Mouse (Mus musculus) ZHBTc4 (cell line): ENCODE measurements at regions not wholly inside any gene's neighbourhood (a gene's known extent, or its start where the extent isn't known, plus 50 kb on each side); places are given as distances from the start of the nearest gene placed in this dataset.

Source experiments
- DNase-seq: peaks from one replicate; pipeline ENCODE4 v3.0.0-alpha.2; 2011; ENCODE audit warnings: low read depth, low spot score

DNA sequence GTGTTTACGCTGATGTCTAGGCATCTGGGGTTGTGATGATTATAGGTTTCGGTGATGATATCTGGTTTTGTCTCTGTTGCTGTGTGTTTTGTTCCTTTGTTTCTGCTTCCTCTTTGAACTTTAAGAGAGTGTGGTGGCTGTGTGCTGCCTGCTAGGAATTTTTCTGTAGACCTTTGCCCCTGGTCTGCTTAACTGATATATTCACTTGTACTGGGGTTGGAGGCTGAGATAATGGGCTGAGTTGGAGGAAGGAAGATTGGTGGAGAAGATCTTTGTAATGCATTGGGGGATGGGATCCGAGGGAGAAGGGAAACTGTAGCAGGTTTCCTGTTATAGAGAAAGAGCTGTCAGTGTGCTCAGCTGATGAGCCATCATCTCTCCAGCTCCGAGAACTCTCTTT, 55.8 kb downstream of the Mid1ip1 start:
- DNase-seq, result no peak

DNA sequence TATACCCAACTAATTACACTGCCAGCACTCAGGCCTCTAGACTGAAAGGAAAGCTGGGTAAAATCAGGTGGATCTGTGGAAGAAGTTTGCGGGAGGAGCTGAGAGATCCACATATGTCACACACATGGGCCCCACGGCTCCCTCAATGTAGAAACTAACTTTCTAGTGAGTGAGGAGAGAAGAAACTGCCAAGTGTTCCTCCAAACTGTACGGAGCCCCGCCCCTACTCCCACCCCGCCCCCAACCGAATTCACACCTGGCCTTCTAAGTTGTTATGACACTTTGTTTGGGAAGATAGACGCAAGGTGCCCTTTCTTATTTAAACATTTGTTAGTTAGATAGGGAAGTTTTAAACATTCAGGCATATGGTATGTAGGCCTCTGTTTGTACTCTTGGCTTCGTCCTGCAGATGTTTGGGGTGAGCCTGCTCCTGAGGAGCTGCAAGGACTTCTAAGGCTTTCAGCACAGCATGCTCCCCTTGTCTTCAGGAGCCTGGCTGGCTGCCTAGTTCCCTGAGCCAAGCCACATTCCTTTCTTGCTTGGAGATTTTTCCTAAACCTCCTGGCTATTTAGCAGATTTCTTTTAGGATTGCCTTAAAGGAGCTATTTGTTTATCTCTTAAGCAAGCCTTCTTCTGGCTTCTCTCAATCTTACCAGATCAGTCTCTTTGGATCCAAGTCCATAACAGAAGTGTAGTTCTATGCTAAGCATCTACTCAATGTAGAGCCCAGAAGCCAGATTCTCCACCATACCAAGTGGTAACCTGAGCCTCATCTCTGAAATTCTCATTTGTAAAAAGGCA, 61.1 kb downstream of the Mid1ip1 start:
- no peak for DNase-seq

DNA sequence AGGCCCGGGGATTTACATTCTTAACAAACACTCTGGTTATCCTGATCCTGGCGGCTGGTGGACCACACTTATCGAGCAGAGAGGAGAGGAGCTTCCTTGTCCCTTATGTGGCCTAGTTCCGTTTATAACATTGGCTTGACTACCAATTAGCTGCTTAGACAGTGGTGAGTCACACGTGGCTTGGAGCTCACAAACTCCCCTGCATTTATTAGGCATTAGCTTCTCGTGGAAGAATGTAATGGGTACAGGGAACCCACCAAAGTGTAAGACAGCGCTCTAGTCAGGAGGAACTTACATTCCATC, 61.7 kb downstream of the Mid1ip1 start:
- no peak for DNase-seq

DNA sequence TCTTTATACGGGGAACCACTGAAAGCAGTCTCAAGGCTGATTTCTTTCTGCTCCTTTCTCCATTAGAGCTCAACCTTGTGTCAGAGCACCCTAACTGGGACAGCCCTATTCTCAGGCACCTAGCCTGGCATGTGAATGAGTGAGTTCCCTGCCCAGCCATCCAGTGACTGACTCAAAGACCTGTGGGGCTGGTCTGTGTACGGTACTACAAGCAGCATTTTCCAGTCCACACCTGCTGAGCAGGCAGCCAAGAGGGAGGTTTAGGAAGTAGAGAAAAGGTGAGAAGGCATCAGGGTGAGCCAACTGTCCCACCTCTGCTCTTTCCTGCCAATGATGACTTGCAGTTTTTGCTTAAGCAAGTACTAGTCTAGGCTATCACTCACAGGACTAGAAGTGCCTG, 63.2 kb downstream of the Mid1ip1 start:
- DNase-seq, result no peak

DNA sequence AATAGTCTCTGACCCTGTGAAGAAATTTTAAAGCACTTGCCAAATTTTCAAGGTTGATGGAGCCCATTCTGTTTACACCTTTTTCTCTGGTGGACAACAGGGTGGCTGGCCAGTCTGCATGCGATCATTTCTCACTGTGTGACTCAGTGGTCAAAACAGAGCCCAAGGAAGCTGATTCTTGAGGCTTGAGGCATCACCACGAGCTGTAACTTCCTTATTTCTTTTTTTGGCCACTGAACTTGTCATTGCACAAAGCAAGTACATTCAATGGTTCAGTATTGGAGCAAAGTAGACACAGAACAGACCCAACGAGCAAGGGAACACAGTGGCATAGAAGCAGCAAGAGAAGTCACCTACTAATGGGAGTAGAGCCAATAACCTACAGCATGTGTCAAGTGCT, 71.5 kb downstream of the Mid1ip1 start:
- no peak for DNase-seq

DNA sequence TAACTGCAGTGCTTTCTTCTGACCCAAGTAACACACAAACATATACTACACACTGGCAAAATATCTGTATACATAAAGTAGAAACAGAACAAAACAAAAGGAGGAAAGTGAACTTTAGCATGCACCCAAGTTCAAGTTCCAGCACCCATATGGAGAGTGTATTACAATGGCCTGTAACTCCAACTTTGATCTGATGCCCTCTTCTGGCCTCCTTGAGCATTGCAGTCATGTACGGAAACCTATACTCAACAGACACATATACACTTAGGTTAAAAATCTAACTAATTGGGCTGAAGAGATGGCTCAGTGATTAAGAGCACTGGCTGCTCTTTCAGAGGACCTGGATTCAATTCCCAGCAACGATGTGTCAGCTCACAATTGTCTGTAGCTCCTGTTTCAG, 72.2 kb downstream of the Mid1ip1 start:
- peak; percentile 46 for DNase-seq

DNA sequence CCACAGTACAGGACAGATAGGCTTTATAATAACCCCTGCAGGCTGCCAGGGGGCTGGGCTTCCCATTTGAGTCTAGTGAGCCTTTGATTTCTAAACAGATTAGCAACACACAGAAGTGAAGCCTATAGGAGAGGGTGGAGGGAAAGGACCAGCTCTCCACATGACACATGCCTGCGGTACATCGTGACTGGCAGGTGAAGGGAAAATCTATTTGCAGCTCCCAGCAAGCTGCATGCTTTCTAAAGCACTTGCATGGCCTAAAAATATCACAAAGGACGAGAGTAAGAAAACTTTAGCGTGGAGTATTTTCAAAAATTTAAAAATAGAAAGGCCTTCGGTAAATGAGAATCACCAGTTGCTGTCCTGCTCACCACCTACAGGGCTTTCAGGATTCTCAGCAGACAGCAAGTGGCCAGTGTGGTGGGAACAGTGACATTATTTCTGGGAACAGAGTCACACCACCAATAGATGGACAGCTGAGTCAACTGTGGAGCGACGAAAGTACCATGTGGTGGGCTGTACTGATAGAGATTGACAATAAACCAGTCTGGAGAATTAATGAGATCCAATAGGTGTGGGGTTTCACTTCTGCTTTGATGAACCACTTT, 105.6 kb downstream of the Mid1ip1 start:
- DNase-seq, result no peak

DNA sequence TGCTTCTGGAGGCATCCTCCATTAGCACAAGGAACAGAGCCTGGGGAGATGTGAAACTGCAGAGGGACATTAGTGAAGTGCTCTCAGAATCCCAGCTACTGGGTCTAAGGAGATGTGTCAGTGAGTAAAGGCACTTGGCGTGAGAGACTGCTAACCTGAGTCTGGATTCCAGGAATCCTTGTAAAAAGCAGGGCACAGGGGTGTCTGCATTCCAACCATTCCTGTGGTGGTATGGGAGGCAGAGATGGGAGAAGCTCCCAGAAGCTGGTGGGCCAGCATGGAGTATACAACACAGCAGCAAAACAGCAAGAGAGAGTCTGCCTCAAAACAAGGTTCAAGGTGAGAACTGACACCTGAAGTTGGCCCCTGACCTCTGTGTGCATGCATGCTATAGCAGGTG, 118.9 kb downstream of the Mid1ip1 start:
- DNase-seq, result peak; percentile 1

DNA sequence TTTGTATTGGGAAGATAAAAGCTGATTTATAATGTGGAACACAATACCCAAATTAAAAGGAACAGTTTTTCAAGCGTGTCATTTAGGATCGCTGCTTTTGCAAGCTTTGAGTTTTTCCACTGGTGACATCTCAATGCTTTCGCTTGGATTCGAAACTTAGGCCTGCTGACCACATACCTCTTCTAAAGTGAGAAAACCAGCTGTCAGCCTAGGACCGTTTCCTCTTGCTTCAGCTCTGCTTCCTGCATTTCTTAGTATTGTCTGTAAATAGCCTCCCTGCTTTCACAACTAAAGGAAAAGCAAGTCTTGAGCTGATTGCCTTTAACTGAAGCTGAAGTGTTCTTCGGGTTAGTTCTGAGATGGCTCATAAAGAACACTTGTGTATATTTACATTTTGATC, 142.3 kb downstream of the Mid1ip1 start:
- no peak for DNase-seq

DNA sequence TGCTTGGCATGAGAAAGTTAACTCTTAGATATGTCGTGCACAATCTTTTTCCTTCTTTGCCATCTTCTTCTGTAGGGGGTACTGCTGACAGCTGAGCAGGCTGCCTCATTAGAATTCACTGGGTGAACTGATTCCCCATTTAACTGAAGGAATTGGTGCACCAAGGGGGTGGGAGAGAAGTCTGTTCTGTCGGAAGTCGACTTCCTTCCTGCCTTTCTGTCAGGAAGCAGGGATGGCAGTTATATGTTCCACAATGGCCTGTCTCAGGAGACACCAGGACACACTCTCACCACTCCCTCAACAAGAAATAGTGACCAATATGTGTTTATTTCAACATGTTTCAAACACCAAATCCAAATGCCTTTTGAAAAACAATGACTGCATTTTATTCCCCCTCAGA, 142.9 kb downstream of the Mid1ip1 start:
- DNase-seq, result no peak

DNA sequence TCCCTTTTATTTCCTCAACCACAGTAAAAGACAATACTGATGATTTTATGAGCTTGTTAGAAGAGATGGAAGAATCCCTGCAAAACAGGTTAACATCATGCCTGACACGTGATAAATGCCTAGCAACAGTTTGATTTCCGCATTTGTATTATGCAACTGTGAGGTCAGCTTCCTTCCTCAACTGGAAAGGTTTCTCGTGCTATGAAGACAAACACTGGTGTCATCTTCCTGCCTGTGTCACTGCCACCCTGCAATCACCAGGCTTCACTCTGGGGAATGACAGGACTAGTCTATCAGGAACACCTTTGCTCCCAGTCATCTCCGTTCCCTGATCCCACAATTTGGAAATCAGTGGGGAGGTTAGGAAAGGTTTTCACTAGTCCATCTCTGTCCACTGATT, 156.8 kb downstream of the Mid1ip1 start:
- DNase-seq, result no peak

DNA sequence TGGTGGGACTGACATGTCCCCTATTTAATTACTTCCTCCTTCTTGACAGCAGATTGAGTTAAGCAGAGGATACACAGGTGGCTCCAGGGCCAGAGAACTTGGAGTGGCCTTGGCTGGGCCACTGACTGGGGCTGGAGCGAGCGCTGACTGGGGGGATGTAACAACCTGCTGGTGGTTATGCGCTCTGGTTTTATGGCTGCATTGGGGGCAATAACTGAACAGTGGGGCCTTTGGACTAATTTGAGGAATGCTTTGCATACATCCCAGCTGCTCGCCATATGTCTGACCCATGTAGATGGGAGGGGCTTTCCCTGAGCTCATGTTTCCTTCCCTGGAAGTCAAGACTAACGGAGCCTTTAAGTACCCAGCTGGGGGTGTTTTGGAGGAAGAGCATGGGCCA, 163.0 kb downstream of the Mid1ip1 start:
- no peak for DNase-seq

DNA sequence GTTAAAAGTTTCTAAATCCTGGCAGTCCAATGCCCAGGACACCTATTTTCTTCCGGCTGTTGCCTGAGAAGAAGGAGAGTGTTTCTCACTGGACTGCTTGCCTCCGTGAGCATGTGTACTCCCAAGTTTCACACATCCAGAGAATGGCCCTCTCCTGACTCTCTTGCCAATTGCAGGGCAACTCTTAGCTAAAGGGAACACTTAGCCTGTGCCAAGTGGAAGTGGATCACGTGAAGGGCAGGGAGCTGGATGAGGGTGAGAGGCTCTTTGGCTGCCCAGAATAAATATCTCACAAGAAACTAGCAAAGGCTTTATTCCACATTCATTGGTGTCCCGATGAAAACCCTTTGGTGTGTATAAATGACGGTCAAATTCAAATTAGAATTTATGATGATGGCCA, 164.1 kb downstream of the Mid1ip1 start:
- no peak for DNase-seq

DNA sequence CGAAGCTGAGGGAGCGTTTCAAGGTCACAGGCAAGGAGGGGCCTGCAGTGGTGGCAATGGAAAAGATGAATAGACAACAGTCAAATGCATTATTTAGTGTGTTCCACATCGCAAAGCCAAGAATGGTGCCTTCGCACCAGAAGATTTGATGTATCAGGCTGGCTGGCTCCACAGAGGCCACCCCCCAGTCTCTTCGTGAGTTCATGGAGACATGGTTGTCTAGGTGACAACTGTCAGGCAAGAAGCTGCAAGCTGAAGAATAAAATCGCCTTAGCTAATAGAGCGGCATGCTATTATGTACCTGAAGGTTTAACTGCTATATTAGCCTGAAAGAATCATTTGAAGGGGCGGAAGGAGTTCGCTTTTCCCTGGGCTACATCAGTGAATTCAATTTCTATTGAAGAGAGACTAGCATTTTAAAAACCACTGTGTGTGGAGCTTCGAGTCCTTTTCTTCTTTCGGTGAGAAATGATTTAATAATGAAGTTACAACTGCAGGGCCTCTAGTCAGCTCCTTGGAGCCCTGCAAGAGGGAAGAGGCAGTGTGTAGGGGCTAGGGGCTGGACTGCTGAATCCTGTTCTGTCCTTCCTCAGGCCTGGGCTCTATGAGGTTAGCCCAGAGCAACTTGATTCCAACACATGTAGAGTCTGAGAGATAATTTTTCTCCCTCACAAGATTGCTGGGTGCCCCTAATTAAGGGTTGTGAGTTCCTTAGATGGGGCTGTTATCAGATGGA, 169.1 kb downstream of the Mid1ip1 start:
- no peak for DNase-seq

DNA sequence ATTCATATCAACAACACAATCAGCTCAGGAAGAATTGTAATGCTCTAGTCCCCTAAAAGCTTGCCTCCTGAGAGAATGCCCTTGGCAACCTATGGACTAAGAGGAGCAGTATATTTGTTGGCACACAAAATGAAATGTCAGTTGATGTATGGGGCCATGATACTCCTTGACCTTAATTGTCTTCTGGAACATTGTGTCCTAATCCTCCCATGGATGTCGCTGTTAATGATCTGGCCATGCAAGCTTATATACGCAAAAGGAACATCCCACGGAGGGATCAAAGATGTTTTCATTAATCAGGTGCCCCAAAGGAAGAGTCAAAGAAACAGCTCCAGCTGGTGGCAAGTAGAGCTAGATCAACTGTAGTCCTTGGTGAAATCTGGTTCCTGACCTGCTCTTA, 178.0 kb downstream of the Mid1ip1 start:
- DNase-seq, result no peak

DNA sequence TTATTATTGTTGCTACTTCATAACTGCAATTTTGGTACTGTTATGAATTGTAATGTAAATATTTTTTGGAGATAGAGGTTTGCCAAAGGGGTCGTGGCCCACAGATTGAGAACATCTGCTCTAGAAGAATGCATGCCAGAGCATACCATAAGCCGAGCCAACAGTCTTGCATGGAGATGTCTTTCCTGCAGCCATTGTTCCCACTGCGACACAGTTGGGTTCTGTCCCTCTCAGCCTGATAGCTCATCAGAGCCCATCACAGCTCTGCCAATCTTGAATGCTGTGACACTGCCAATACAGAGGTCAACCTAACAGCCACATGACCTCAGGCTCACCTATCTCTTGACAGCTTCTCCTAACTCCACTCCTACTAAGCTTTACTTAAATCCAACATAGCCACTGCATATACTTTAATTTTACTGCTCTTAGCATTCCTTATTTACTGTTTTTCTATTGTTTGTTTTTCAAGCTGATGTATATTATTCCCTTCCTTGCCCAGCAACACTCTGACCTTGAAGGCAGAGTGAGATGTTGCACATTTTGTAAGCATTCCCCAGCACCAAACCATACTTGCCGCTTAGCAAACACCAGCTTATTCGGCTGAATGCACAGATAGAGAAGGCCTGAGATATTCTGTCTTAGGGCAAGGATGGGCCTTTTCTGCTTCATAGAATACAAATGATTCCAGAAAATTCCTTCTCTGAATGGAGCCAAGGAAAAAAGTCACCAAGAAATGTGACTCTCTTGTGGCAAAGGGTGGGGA, 181.6 kb downstream of the Mid1ip1 start:
- no peak for DNase-seq

DNA sequence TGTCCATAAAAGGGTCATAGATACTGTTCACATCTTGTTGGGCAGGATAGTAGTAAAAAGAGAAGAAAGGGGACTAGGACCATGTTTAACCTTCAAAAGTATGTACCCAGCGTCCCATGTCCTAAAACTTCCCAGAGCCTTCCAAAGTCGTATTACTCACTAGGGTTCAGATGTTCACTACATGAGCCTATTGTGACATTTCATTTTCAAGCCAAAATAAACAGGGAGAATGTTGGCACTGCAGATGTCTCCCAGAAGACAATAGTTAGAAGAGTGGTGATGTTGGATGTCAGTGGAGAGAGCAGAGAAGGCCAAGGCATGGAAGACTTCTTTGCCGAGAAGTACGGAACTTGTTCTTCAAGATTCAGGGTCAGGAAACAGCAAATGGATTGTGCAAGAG, 187.9 kb downstream of the Mid1ip1 start:
- DNase-seq, result no peak

DNA sequence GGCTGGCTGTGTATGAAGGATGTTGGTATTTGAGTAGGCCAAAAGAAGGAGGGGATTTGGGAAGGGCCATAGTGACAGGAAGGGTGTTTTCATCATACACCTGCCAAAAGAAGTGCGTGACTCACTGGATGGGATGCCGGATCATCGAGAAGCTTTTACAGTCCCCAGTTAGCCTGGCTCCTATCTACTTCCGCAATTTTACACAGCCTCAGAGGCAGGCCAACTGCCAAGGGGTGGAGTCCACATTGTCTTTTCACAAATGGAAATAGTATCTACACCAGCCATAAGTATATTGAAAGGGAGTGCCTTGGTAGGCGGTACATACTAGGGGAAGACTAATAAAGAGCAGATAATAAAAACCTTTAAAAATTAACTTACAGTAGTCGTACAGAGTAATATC, 189.3 kb downstream of the Mid1ip1 start:
- no peak for DNase-seq

DNA sequence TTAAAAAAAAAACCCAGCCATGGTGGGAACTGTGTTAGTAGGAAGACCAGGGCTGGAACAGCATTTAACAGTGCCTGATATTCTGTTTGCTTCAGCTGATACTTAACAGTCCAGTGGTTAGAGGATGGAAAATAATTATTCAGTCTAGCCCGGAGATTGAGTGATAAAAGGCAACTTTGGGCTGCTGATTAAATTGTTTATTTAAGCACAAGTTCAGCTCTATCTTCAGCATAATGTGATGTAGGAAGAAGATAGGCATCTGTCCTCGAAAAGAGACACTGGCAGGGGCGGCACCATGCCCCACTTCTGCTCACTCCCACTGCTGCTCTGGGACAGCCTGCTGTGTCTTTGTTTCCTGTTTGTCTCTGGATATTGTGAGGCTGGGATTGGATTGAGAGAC, 190.1 kb downstream of the Mid1ip1 start:
- DNase-seq, result no peak

DNA sequence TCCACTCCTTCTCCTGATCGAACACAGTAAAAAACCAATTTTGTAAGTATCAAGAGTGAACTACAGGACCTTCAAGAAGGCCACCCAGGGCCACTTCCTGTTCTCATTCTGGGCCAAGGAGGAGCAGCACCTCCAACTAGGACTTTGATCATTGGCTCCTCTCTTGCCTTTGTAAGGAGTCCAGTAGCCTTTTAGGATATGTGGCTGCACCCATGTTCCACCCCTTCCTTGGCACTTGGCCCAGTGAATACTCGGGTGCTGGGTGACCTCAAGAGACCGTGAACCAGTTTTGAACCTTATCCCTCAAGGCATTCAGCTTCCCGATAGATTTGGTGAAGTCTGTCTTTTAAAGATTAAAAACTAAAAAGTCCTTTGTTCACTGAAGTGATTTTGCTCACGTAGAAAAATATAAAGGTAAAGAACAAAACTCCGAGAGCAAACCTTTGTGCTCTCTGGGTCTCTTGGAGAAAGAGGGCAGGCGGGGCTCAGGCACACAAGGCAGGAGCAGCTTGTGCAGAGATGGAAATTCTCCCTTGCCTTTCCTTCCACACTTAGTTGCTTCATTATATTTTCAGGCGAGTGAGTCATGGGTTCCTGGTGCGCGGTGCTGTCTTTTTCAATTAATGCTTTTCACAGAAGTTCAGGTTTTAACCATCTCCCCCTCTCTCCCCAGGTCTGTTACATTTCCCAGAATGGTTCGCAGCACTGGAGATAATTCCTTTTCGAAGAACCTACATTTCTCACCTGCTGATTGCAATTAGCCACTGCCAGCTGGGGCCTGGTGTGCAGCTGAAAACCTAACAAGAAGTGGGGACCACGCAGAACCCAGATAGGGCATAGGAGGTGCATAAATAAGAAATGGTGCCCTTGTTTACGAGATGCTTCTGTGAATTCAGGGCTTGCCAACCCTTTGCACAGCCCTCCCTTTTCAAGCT, 196.6 kb downstream of the Mid1ip1 start:
- no peak for DNase-seq
